Mouse (Mus musculus) lung, adult 2 months (tissue): ENCODE results near the gene Cmbl. TPM values are rescaled to one million over a fixed set of nuclear protein-coding genes. Genes with fewer than 3 reads are reported as not detected.

Source experiments
- DNase-seq: peaks from one replicate; pipeline ENCODE4 v3.0.0; 2022
- H3K4me1 ChIP-seq: fragments of 200-500 bp; 2 replicates; pipeline ENCODE4 v1.6.1; 2011; ENCODE audit warnings: low read length; ENCODE audit not compliant: control insufficient read depth, insufficient read depth
- H3K4me3 ChIP-seq: fragments of 200-500 bp; replicated peaks from 2 replicates; pipeline ENCODE3; 2011; ENCODE audit warnings: low read depth, mild to moderate bottlenecking, control low read depth, low read length; ENCODE audit errors: extremely low read depth
- CTCF ChIP-seq: fragments of 200-500 bp; IDR thresholded peaks from 2 replicates; pipeline ENCODE4 v1.5.1; 2011; ENCODE audit warnings: mild to moderate bottlenecking, low read length, control low read depth; ENCODE audit not compliant: insufficient read depth
- POLR2A ChIP-seq: fragments of 200-500 bp; IDR thresholded peaks from 2 replicates; pipeline ENCODE4 v1.6.1; 2011; ENCODE audit warnings: low read depth, mild to moderate bottlenecking, control low read depth, low read length, borderline replicate concordance; ENCODE audit errors: extremely low read depth
- WGBS: fragments of 180-500 bp; shearing (Covaris S2); methylation state at CpG from one replicate; pipeline ENCODE4 v1.1.7; 2018; 5-methylcytosine and 5-hydroxymethylcytosine counted together
- polyA plus RNA-seq: library from polyadenylated mRNA; depleted of rRNA; stranded (reverse); fragments of >200 nt; gene quantifications from 2 replicates; pipeline ENCODE4 v1.2.3, GENCODE M21; 2012

The Cmbl gene
- polyA plus RNA-seq, 1 experiment = 34.1 TPM

DNA sequence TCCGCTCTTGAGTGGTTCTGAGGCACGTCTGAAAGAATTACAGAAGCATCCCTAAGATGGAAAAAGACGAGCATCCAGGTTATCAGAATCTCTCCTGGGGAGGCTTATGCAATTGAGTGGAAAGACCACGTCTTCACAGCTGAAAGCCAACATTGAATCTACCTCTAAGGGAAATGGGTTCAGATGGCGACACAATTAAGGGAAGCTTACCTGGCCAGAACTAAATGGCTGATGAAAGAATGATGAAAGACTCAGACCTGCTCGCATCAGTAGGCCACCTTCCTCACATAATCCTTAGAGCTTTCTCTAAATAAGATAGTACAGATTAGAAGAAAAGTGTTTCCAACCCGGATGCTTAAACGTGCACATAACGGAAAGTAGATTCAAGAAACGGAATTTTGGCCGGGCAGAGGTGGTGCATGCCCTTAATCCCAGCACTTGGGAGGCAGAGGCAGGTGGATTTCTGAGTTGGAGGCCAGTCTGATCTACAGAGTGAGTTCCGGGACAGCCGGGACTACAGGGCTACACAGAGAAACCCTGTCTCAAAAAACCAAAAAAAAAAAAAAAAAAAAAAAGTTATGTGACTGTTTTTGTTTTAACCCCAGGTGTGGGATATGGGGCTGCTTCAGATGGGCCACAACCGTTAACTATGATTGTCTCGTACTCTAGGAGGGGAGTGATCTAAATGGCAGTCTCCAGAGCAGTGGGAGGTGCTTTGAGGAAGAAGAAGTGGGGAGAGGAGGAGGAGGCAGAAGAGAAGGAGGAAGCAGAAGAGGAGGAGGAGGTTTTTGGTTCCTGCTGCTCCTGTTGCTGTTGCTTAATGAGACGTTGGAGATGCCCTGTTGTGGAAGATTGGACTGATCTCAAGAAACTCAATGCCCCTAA is 33.5 kb upstream of the Cmbl start:
- TF ChIP-seq POLR2A = no peak
- H3K4me1 ChIP-seq = peaks cover 4% of the 10 kb centered on the region; the same call in 1 of the 2 replicates
- no peak for DNase-seq
- H3K4me3 ChIP-seq = peak overlapping the region; percentile 100
- 14% methylated on average over 16 of the region's 16 CpGs for WGBS

DNA sequence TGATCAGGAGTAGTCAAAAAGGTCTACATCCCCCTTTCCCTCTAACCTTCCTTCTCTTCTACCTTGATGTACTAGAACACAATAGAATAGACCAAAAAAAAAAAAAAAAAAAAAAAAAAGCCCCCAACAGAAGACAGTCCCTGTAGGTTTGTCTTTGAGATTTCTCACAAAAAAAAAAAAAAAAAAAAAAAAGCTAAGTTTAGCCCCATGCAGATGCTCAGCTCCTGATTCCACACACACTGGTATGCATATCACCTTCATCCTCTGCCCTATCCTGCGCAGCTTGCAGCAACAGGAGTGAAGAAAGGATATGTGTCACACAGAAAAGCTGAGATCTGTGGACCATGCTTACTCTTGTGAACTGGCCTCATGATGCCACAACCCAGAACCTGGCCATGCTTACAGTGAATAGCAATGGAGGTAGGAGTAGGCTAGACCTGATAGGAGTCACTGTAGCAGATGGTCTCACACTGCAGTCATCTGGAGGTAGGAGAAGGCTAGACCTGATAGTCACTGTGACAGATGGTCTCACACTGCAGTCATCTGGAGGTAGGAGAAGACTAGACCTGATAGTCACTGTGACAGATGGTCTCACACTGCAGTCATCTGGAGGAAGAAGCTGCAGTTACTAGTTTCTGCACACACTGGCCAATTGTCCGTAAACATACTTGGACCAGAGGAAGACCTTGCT is 32.7 kb upstream of the Cmbl start:
- TF ChIP-seq CTCF (no peak), POLR2A (no peak)
- Histone ChIP-seq H3K4me1 (peaks cover 4% of the 10 kb centered on the region; the same call in 1 of the 2 replicates), H3K4me3 (no peak overlapping the region)
- 98% methylated on average over 2 of the region's 2 CpGs for WGBS
- no peak for DNase-seq

DNA sequence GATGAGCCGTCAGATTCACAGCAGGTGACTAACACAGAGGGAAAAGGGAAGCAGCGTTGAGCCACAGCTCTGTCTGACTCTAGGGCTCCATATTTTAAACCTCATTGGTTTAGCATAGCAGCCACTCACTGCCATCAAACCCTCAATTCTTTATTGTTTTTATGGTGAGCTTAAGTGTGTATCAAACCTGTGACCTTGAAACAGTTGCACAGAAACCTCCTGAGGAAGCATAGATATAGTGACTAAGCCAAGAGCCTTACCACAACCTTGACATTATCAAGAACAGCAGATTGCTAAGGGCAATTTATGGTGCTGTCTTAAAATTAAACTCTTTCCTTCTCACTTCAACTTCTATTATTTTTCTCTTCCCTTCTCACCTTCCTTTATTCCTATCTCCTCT is 31.7 kb upstream of the Cmbl start:
- WGBS = 79% methylated on average over 2 of the region's 2 CpGs
- no peak for TF ChIP-seq POLR2A
- no peak for TF ChIP-seq CTCF
- Histone ChIP-seq H3K4me1 (peaks cover 4% of the 10 kb centered on the region; the same call in 1 of the 2 replicates), H3K4me3 (no peak overlapping the region)
- no peak for DNase-seq

DNA sequence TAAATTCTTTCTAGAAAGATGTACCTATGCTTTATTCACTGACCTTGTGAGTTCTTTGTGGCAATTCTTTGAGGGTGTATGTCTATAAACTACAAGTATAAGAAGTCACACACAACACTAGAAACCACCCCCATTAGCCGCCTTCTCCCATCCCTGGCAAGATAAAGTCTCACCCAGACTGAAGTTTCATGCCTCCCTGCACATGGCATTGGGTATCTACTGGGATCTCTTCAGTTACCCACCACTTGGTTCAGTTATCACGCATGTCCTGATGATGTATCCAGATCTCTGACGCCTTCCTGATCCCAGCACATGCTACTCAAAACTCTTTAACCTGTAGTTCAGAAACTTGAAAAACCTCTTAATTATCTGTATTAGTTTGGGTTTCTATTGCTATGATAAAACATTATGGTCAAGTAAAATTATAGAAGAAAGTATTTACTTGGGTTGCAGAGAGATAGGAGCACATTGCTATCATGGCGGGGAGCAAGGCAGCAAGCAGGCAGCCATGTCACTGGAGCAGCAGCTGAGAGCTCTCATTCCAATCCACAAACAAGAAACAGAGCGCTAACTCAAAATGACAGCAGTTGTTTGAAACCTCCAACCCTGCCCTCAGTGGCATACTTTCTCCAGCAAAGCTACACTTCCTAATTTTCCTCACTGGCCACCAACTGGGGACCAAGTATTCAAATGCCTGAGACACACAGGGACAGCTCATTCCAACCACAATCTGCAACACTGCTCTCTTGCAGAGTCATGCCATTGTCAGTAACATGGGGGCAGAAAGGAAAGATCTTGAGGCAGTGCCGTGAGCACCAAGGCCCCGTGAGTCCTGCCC is 30.5 kb upstream of the Cmbl start:
- 85% methylated on average over 7 of the region's 7 CpGs for WGBS
- no peaks in the 10 kb centered on the region for H3K4me1 ChIP-seq
- TF ChIP-seq POLR2A = no peak
- no peak for TF ChIP-seq CTCF
- no peak overlapping the region for H3K4me3 ChIP-seq
- no peak for DNase-seq

DNA sequence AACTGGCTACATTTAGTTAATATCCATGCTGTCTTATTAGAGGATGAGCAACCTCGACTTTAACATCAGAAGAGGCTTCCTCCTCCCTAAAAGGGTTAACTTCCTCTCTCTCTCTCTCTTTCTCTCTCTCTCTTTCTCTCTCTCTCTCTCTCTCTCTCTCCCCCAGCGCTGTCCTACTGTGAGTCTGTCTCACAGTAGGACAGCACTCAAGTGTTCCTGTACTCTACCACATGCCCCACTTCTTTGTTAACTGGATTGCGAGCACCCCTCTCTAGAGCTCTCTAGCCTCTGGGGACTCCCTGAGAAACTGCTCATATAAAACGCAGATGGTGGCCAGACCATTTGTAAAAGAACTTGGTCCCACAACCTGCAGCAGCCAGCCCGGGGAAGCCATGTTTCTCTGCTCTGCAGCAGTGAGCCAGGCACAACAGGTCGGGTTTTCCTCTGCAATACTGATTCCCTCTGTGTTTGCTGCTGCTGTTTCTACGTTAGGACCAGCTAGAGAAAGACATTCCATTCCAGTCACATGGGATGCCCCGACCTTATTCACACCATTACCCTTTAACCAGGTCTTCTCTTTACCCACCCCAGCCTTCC is 29.8 kb upstream of the Cmbl start:
- no peak for TF ChIP-seq POLR2A
- no peak overlapping the region for H3K4me3 ChIP-seq
- no peak for DNase-seq
- WGBS = 33% methylated on average over 8 of the region's 8 CpGs
- no peaks in the 10 kb centered on the region for H3K4me1 ChIP-seq

DNA sequence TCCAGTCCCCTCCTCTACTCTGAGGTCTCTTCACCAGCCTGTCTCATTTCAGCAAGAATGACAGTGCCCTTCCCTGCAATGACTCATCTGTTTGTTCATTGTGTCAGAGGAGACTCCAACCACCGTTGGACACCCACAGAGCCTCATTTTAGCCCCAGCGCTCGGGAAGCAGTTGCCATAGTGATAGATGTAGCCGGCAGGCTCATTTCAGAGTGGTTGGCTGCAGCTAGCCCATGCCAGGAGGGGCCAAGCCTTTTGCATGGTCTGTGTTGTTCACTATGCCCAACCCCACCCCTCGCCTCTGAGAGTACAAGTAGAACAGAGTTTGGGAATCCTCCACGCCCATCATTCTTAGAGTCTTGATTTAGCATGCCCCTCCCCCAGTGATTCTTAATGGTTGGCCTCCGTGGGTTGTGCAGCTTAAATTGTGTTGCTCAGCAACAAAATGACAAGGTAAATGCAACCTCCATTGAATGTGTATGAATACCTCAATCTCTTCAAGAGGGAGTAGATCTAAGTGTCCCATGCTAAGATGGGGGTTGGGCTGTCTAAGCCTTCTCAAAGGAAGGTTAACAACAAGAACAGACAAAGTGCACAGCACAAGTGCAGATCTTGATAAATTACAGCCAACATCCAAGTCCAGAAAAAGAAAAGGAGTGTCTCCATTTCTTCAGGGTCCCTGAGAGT is 29.0 kb upstream of the Cmbl start:
- 24% methylated on average over 7 of the region's 7 CpGs for WGBS
- H3K4me1 ChIP-seq = no peaks in the 10 kb centered on the region
- H3K4me3 ChIP-seq = no peak overlapping the region
- TF ChIP-seq POLR2A (no peak), CTCF (no peak)
- DNase-seq = no peak

DNA sequence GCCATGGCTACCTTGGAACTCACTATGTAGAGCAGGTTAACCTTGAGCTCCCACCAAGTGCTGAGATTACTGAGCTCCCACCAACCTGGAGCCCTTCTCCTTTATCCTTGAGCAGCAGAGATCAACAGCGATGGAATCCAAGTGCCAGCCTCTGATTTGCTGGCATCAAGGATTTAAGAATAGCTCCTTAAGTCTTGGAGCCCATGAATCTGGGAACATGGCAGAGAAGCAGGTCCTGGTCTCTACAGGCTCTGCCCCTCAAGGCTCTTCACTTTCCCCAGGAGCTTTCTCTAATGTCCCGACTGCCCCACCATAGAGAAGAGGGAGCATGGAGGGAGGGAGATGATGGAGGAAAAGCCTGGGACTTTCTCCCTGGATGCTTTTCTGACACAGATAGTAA is 27.5 kb upstream of the Cmbl start:
- H3K4me3 ChIP-seq = no peak overlapping the region
- TF ChIP-seq POLR2A = no peak
- no peak for TF ChIP-seq CTCF
- no peak for DNase-seq
- H3K4me1 ChIP-seq = peaks cover 4% of the 10 kb centered on the region; the same call in 1 of the 2 replicates
- 97% methylated on average over 2 of the region's 2 CpGs for WGBS

DNA sequence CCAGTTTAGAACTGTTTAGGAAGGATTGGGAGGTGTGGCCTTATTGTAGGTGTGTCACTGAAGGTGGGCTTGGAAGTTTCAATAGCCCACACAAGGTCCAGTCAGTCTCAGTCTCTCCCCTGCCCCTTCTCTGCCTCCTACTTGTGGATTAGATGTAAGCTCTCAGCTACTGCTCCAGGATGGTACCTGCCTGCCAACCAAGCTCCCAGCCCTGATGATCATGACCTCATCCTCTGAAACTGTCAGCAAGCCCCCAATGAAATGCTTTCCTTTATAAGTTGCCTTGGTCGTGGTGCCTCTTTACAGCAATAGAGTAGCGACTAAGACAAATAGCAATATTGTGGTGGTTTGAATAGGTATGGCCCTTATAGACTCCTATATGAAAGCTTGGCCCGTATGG is 26.8 kb upstream of the Cmbl start:
- WGBS = 83% methylated on average over 3 of the region's 3 CpGs
- TF ChIP-seq CTCF = no peak
- TF ChIP-seq POLR2A = no peak
- Histone ChIP-seq H3K4me3 (no peak overlapping the region), H3K4me1 (peaks cover 4% of the 10 kb centered on the region; the same call in 1 of the 2 replicates)
- no peak for DNase-seq
